Comparison of ENCODE assay signal across 9 mouse cellular contexts in genomic region chr4:84637641-84638040, GRCm38 (mm10). TPM values are rescaled to one million over a fixed set of nuclear protein-coding genes. Genes with fewer than 3 reads are reported as not detected.
A peak's percentile ranks its signal among the peaks of the same experiment; 100 is the strongest.
DNase-seq lines count a peak whose midpoint lies in the region; ATAC-seq lines count a peak whose summit lies in the region.
"Had no signal": no experiment of that assay in that cellular context is flagged by ENCODE, and none has a peak within 500 bp of the region (broad histone marks: within the 10 kb centered on the region; RNA-seq: fewer than 3 reads in every experiment).

No protein-coding gene starts in this region.

- H3K27ac ChIP-seq in heart, embryonic 12.5 days (ENCODE audit: poor library complexity, severe bottlenecking) = 0 out of 2 replicates have a peak overlapping the region, but pooled peaks have one; percentile 27
- peak overlapping the region; percentile 6 to 52; a peak in 1 of 4 replicates for H3K27ac ChIP-seq in heart, embryonic 14.5 days (replicated peaks in 1 of 2; ENCODE audit: control insufficient read depth in 1 of 2, insufficient read depth in 1 of 2, low read depth in 2 of 2, low read length in 2 of 2)
- H3K27ac ChIP-seq in midbrain, embryonic 11.5 days (ENCODE audit: low read depth, low read length) = no peak overlapping the region; the same call in 1 of the 2 replicates

- H3K9ac ChIP-seq in heart, embryonic 12.5 days = peak overlapping the region; percentile 22; the same call in 1 of the 2 replicates
- peak overlapping the region; percentile 48 for H3K9ac ChIP-seq in heart, embryonic 14.5 days (ENCODE audit: low read length)
- H3K9ac ChIP-seq in midbrain, embryonic 11.5 days (ENCODE audit: low read length) = no peak overlapping the region

- peak; percentile 42; the same call in 1 of the 2 replicates for ATAC-seq in heart, embryonic 12.5 days (ENCODE audit: insufficient number of reproducible peaks, low FRiP score)
- ATAC-seq in heart, embryonic 14.5 days (ENCODE audit: insufficient number of reproducible peaks, insufficient read depth, low FRiP score, low read depth) = peak; percentile 54; the same call in 1 of the 2 replicates
- ATAC-seq in midbrain, embryonic 11.5 days (ENCODE audit: low FRiP score) = peak; percentile 91

- peak overlapping the region; percentile 66 for H3K4me2 ChIP-seq in heart, embryonic 12.5 days
- peak overlapping the region; percentile 61 for H3K4me2 ChIP-seq in heart, embryonic 14.5 days (ENCODE audit: low read length)
- peak overlapping the region; percentile 36 for H3K4me2 ChIP-seq in midbrain, embryonic 11.5 days

- WGBS in heart, embryonic 12.5 days = 1% methylated on average over 10 of the region's 10 CpGs
- 1% methylated on average over 10 of the region's 10 CpGs for WGBS in heart, embryonic 14.5 days
- 1% methylated on average over 10 of the region's 10 CpGs for WGBS in midbrain, embryonic 11.5 days

- H3K9me3 ChIP-seq in heart, embryonic 12.5 days (replicated peaks) = no peaks in the 10 kb centered on the region
- no peaks in the 10 kb centered on the region for H3K9me3 ChIP-seq in heart, embryonic 14.5 days (ENCODE audit: control insufficient read depth, low read length)
- H3K9me3 ChIP-seq in midbrain, embryonic 11.5 days (ENCODE audit: control insufficient read depth, low read length) = no peaks in the 10 kb centered on the region

- intact Hi-C loops in heart, postnatal 36 days (cut with DNase I) = no loop called here

- no peaks in the 10 kb centered on the region for H3K36me3 ChIP-seq in heart, embryonic 12.5 days
- H3K36me3 ChIP-seq in heart, embryonic 14.5 days (ENCODE audit: control insufficient read depth, insufficient read depth, low read length) = no peaks in the 10 kb centered on the region
- no peaks in the 10 kb centered on the region for H3K36me3 ChIP-seq in midbrain, embryonic 11.5 days (ENCODE audit: control insufficient read depth, insufficient read depth, low read length)
- H3K36me3 ChIP-seq: G1E had no signal

- H3K4me1 ChIP-seq in heart, embryonic 12.5 days (replicated peaks) = peaks cover 10% of the 10 kb centered on the region; the same call in 1 of the 2 replicates
- H3K4me1 ChIP-seq in heart, embryonic 14.5 days (ENCODE audit: control insufficient read depth in 2 of 2, insufficient read depth in 2 of 2, low read length in 2 of 2) = peaks cover 4 to 6% of the 10 kb centered on the region in 2 experiments; a peak in 3 of 4 replicates
- H3K4me1 ChIP-seq in midbrain, embryonic 11.5 days (ENCODE audit: control insufficient read depth, insufficient read depth, low read length) = peaks cover 16% of the 10 kb centered on the region

- H3K27me3 ChIP-seq in heart, embryonic 12.5 days (replicated peaks) = no peaks in the 10 kb centered on the region
- H3K27me3 ChIP-seq in heart, embryonic 14.5 days (ENCODE audit: control insufficient read depth, insufficient read depth, low read length) = no peaks in the 10 kb centered on the region
- peaks cover 8% of the 10 kb centered on the region for H3K27me3 ChIP-seq in midbrain, embryonic 11.5 days (ENCODE audit: control insufficient read depth, insufficient read depth, low read length)

- DNase-seq in heart, postnatal 36 days = no peak
- peak; percentile 68 for DNase-seq in kidney, postnatal 10 days
- peak; percentile 94 for DNase-seq in midbrain, embryonic 11.5 days (ENCODE audit: low spot score, missing footprints)
- DNase-seq in ovary, postnatal 14 days (ENCODE audit: low spot score) = no peak
- no peak for DNase-seq in urinary bladder, postnatal 25 days (ENCODE audit: low spot score)
- no peak for DNase-seq in right cerebral cortex, postnatal 36 days (ENCODE audit: low spot score in 2 of 2)

- peak overlapping the region; percentile 34 for H3K4me3 ChIP-seq in heart, embryonic 12.5 days
- H3K4me3 ChIP-seq in heart, embryonic 14.5 days (ENCODE audit: control insufficient read depth in 1 of 2, insufficient read depth in 1 of 2, low read depth in 1 of 2, low read length in 2 of 2) = peak overlapping the region; percentile 21 to 29
- no peak overlapping the region for H3K4me3 ChIP-seq in midbrain, embryonic 11.5 days (ENCODE audit: low read depth, low read length)

RNA-seq across cellular contexts. Expression of gene Bnc2, which starts 37.4 kb away (rescaled TPM):
- polyA plus RNA-seq in heart, embryonic 12.5 days (2016; fragmentation: Nextera tagmentation; extraction: Ambion mirVana) = 1.6 and 1.7 TPM in 2 replicates
- 1 to 10 TPM; 1.7 to 3.6 TPM for total RNA-seq in heart, postnatal 36 days (2021)
- 0.92 and 1.4 TPM in 2 replicates for polyA plus RNA-seq in heart, embryonic 14.5 days (2014; fragmentation: Nextera tagmentation; extraction: Ambion mirVana)
- 8.9 and 9.1 TPM in 2 replicates for polyA plus RNA-seq in midbrain, embryonic 11.5 days (2014; fragmentation: Nextera tagmentation; extraction: Ambion mirVana)
- polyA plus RNA-seq: G1E had no signal

Comparison
In these comparisons a context has a peak if more than half of its experiments do, and no peak if none do; other contexts are left out.
1. DNase-seq: peak in kidney, postnatal 10 days (single experiment) and midbrain, embryonic 11.5 days (single experiment); none in heart, postnatal 36 days (0 of 2), ovary, postnatal 14 days (single experiment), urinary bladder, postnatal 25 days (single experiment) and right cerebral cortex, postnatal 36 days (0 of 2).
2. Peak in every context shown above with its lines, with median percentiles within 50 percentile points of each other: ATAC-seq and H3K4me2 ChIP-seq.